Mouse (Mus musculus) megakaryocyte, embryonic 14.5 days (primary cell): ENCODE results near the gene Pgpep1l.

Source experiments
- FLI1 ChIP-seq: IDR thresholded peaks from 2 replicates; pipeline ENCODE4 v1.6.1; 2012; ENCODE audit warnings: low read length, inconsistent platforms, mixed read lengths
- GATA1 ChIP-seq: IDR thresholded peaks from 3 replicates; pipeline ENCODE4 v1.6.1; 2012; ENCODE audit warnings: mixed read lengths, low read length, inconsistent platforms, borderline replicate concordance

- TF ChIP-seq GATA1 (no peak), FLI1 (no peak)
These were observed 38.5 kb downstream of the Pgpep1l start for GRCm38 (mm10) chr7:68225427-68226054.
